In genomic region chr10:111454698-111455308, GRCm38 (mm10) we compare ENCODE assay signal across 21 mouse cellular contexts. TPM values are rescaled to one million over a fixed set of nuclear protein-coding genes. Genes with fewer than 3 reads are reported as not detected.
DNase-seq lines count a peak whose midpoint lies in the region; ATAC-seq and TF ChIP-seq lines count a peak whose summit lies in the region.
"Had no signal": no experiment of that assay in that cellular context is flagged by ENCODE, and none has a peak within 500 bp of the region (broad histone marks: within the 10 kb centered on the region; RNA-seq: fewer than 3 reads in every experiment).

No protein-coding gene starts in this region.

- H3K27ac ChIP-seq in CH12.LX (ENCODE audit: insufficient read depth, low read depth) = no peak overlapping the region
- no peak overlapping the region for H3K27ac ChIP-seq in cerebellum, adult 2 months (ENCODE audit: insufficient read depth, low read length)
- H3K27ac ChIP-seq: forebrain, embryonic 10.5 days; forebrain, embryonic 13.5 days; gastrocnemius, adult 2 months; hindbrain, embryonic 12.5 days; hindbrain, embryonic 15.5 days had no signal

- dilution Hi-C loops in CH12.LX (cut with MboI; ENCODE audit: extremely low pct_ligation_motif_present, extremely low pct_unique_long_range_greater_than_20kb, low sequenced_read_pairs) = no loop called here

- no peak for TF ChIP-seq POLR2A in CH12.LX (IDR thresholded peaks at IDR 0.05; ENCODE audit: low read depth, low read length)
- no peak for TF ChIP-seq POLR2A in cerebellum, adult 2 months (IDR thresholded peaks at IDR 0.05; ENCODE audit: borderline replicate concordance, insufficient read depth, low read length)

- H3K9me3 ChIP-seq in CH12.LX (replicated peaks; ENCODE audit: low read length) = no peaks in the 10 kb centered on the region
- H3K9me3 ChIP-seq: forebrain, embryonic 10.5 days; forebrain, embryonic 13.5 days; G1E; hindbrain, embryonic 12.5 days; hindbrain, embryonic 15.5 days had no signal

- WGBS in cerebellum, adult 2 months = 83% methylated on average over 8 of the region's 8 CpGs

- ATAC-seq in common myeloid progenitor, adult 5-6 weeks (replicated peaks; ENCODE audit: low read depth, poor library complexity, severe bottlenecking) = peak; percentile 81
- peak; percentile 82 for ATAC-seq in megakaryocyte progenitor cell, adult 5-6 weeks (replicated peaks; ENCODE audit: poor library complexity)
- ATAC-seq: forebrain, embryonic 13.5 days; forebrain, embryonic 16.5 days had no signal

- no peak for TF ChIP-seq RAD21 in CH12.LX (IDR thresholded peaks at IDR 0.05; ENCODE audit: low read depth, low read length)

- no peak for TF ChIP-seq CTCF in CH12.LX (conservative IDR thresholded peaks at IDR 0.05 in 1 of 2, IDR thresholded peaks at IDR 0.05 in 1 of 2; ENCODE audit: low read depth in 2 of 2, low read length in 2 of 2)
- TF ChIP-seq CTCF in cerebellum, adult 2 months (IDR thresholded peaks at IDR 0.05; ENCODE audit: borderline replicate concordance, insufficient read depth, low read depth, low read length) = no peak

- H3K27me3 ChIP-seq in CH12.LX (replicated peaks) = no peaks in the 10 kb centered on the region
- no peaks in the 10 kb centered on the region for H3K27me3 ChIP-seq in cerebellum, adult 2 months (ENCODE audit: control insufficient read depth, insufficient read depth, low read length)
- H3K27me3 ChIP-seq: forebrain, embryonic 13.5 days; hindbrain, embryonic 12.5 days; hindbrain, embryonic 15.5 days had no signal

- H3K36me3 ChIP-seq in CH12.LX (replicated peaks in 1 of 2; ENCODE audit: control insufficient read depth in 1 of 2, insufficient read depth in 1 of 2, low read length in 1 of 2) = no peaks in the 10 kb centered on the region
- H3K36me3 ChIP-seq: forebrain, embryonic 10.5 days; G1E; hindbrain, embryonic 12.5 days; hindbrain, embryonic 15.5 days had no signal

- in situ Hi-C loops in CH12.LX (cut with MboI; ENCODE audit: low pct_ligation_motif_present, low pct_unique_long_range_greater_than_20kb, low sequenced_read_pairs) = no loop called here

- no peak overlapping the region for H3K9ac ChIP-seq in CH12.LX (ENCODE audit: insufficient read depth, low read depth)
- H3K9ac ChIP-seq: forebrain, embryonic 13.5 days; hindbrain, embryonic 12.5 days; hindbrain, embryonic 15.5 days had no signal

- no peak overlapping the region for H3K4me3 ChIP-seq in CH12.LX (replicated peaks in 1 of 3; ENCODE audit: low read depth in 2 of 3, low read length in 2 of 3, poor library complexity in 1 of 3)
- no peak overlapping the region for H3K4me3 ChIP-seq in cerebellum, adult 2 months (replicated peaks; ENCODE audit: insufficient read depth, low read depth, low read length)
- H3K4me3 ChIP-seq: forebrain, embryonic 10.5 days; forebrain, embryonic 13.5 days; gastrocnemius, adult 2 months; hindbrain, embryonic 12.5 days; hindbrain, embryonic 15.5 days had no signal

- no peak for DNase-seq in CH12.LX (ENCODE audit: extremely low read depth)
- no peak for DNase-seq in right cerebral cortex, postnatal 4 days
- no peak for DNase-seq in cerebellum, adult 2 months
- no peak for DNase-seq in frontal cortex, postnatal 25 days (ENCODE audit: low spot score in 2 of 2)
- DNase-seq: adrenal gland, adult 2 months; adrenal gland, postnatal 14 days; cerebellum, adult 11 months; cerebellum, adult 8-10 months; cerebellum, postnatal 10 days; cerebellum, postnatal 36 days; gastrocnemius, adult 2 months; gastrocnemius, postnatal 14 days had no signal

- H3K79me2 ChIP-seq in CH12.LX (replicated peaks; ENCODE audit: control insufficient read depth, extremely low read depth, insufficient read depth, poor library complexity, severe bottlenecking) = no peaks in the 10 kb centered on the region

- 0 out of 2 replicates have a peak overlapping the region, but pooled peaks have one; percentile 8 for H3K4me2 ChIP-seq in CH12.LX (ENCODE audit: insufficient read depth, low read depth, poor library complexity, severe bottlenecking)
- H3K4me2 ChIP-seq: forebrain, embryonic 13.5 days; heart, embryonic 11.5 days; hindbrain, embryonic 12.5 days; hindbrain, embryonic 15.5 days had no signal

- H3K4me1 ChIP-seq in CH12.LX (ENCODE audit: control insufficient read depth in 1 of 2, insufficient read depth in 2 of 2) = peaks cover 4 to 32% of the 10 kb centered on the region in 2 experiments; a peak in 3 of 4 replicates
- no peaks in the 10 kb centered on the region; the same call in 1 of the 2 replicates for H3K4me1 ChIP-seq in cerebellum, adult 2 months (ENCODE audit: control insufficient read depth, insufficient read depth, low read length)
- H3K4me1 ChIP-seq: hindbrain, embryonic 15.5 days had no signal

- TF ChIP-seq EP300 in CH12.LX (IDR thresholded peaks at IDR 0.05; ENCODE audit: low read length) = 0 out of 2 replicates have a peak, but pooled peaks have one; percentile 25

TF ChIP-seq in CH12.LX, 34 proteins besides CTCF, POLR2A, EP300 and RAD21:
- no peak for TF ChIP-seq RCOR1 (conservative IDR thresholded peaks at IDR 0.05; ENCODE audit: low read depth, low read length)
- TF ChIP-seq ZC3H11A (IDR thresholded peaks at IDR 0.05; ENCODE audit: low read depth, low read length) = no peak
- TF ChIP-seq USF2 (conservative IDR thresholded peaks at IDR 0.05; ENCODE audit: low read depth, low read length) = no peak
- TF ChIP-seq IRF4 (IDR thresholded peaks at IDR 0.05; ENCODE audit: low read depth, low read length) = peak; percentile 74

RNA-seq across cellular contexts. Expression of gene Nap1l1, which starts 18.2 kb away (rescaled TPM):
- total RNA-seq in CH12.LX (2012; rRNA removed) (196 and 231 TPM in 2 replicates), CH12.LX (2014; rRNA removed) (360 and 392 TPM in 2 replicates)
- 1,279 and 1,342 TPM in 2 replicates for polyA plus RNA-seq in CH12.LX (2012; ENCODE audit: insufficient read length, low read depth)
- total RNA-seq in common myeloid progenitor, adult 5-6 weeks (2017) = 824 and 1,033 TPM in 2 replicates
- 651 and 679 TPM in 2 replicates for total RNA-seq in megakaryocyte progenitor cell, adult 5-6 weeks (2015)
- total RNA-seq in megakaryocyte progenitor cell, adult 5-6 weeks (2017) = 565 and 710 TPM in 2 replicates
- 108 and 117 TPM in 2 replicates for polyA plus RNA-seq in cerebellum, adult 2 months (2012; rRNA removed)

RNA-seq across cellular contexts. Expression of gene Phlda1, which starts 51.3 kb away (rescaled TPM):
- total RNA-seq in CH12.LX (2012; rRNA removed) (1.9 and 2.5 TPM in 2 replicates), CH12.LX (2014; rRNA removed) (0.99 and 2.1 TPM in 2 replicates)
- polyA plus RNA-seq in CH12.LX (2012; ENCODE audit: insufficient read length, low read depth) = 7.0 and 11.6 TPM in 2 replicates
- 0.49 and 1.9 TPM in 2 replicates for total RNA-seq in common myeloid progenitor, adult 5-6 weeks (2017)
- total RNA-seq in megakaryocyte progenitor cell, adult 5-6 weeks (2015) = 2.1 and 3.7 TPM in 2 replicates
- 0.10 and 0.33 TPM in 2 replicates for total RNA-seq in megakaryocyte progenitor cell, adult 5-6 weeks (2017)
- 13.4 and 17.5 TPM in 2 replicates for polyA plus RNA-seq in cerebellum, adult 2 months (2012; rRNA removed)
